Mouse (Mus musculus) liver, embryonic 14 days (tissue): ENCODE results near the gene Tacr3. TPM values are rescaled to one million over a fixed set of nuclear protein-coding genes. Genes with fewer than 3 reads are reported as not detected.

Source experiments
- polyA plus RNA-seq: library from polyadenylated mRNA; depleted of rRNA; stranded (reverse); fragments of >200 nt; gene quantifications from 2 replicates; pipeline ENCODE4 v1.2.3, GENCODE M21; 2012; rRNA removed

Tacr3 gene
- 0.01 TPM in 1 of 2 replicates, not detected in the other for polyA plus RNA-seq

GRCm38 (mm10) chr3:134828875-134829530 lies at the start of gene Tacr3:
Gene Tacr3 (plus strand): TSS chr3:134829007.

